Mouse (Mus musculus) liver, adult 2 months (tissue): ENCODE measurements around the gene Pgs1.

Experiments
- CTCF ChIP-seq: fragments of 200-500 bp; IDR thresholded peaks from 2 replicates; pipeline ENCODE4 v1.5.1; 2011; ENCODE audit warnings: low read depth, low read length, control low read depth
- POLR2A ChIP-seq: fragments of 200-500 bp; IDR thresholded peaks from 2 replicates; pipeline ENCODE4 v1.6.1; 2011; ENCODE audit warnings: low read length, control low read depth; ENCODE audit not compliant: insufficient read depth; ENCODE audit errors: extremely low read depth

GRCm38 (mm10) chr11:118043293-118043907, 57.3 kb downstream of the Pgs1 start:
- TF ChIP-seq CTCF (no peak), POLR2A (no peak)
